Mouse (Mus musculus) heart, embryonic 16.5 days (tissue): Measurements from ENCODE around the gene Actn1. TPM values are rescaled to one million over a fixed set of nuclear protein-coding genes. Genes with fewer than 3 reads are reported as not detected.

ENCODE experiments used
- ATAC-seq: fragments of 200-750 bp; cut with Nextera tagmentation; replicated peaks from 2 replicates; pipeline ENCODE4 v1.8.0; 2017; ENCODE audit warnings: moderate number of reproducible peaks; ENCODE audit not compliant: insufficient read depth, low FRiP score; ENCODE audit errors: extremely low read depth
- H3K27ac ChIP-seq: fragments of 300-500 bp; sonication (generic); 2 replicates; pipeline ENCODE4 v1.5.1; 2014; ENCODE audit warnings: mild to moderate bottlenecking, low read length, control low read depth, moderate library complexity
- H3K27me3 ChIP-seq: fragments of 300-500 bp; sonication (generic); 2 replicates; pipeline ENCODE4 v1.6.1; 2014; ENCODE audit warnings: low read length, mixed read lengths; ENCODE audit not compliant: control insufficient read depth, insufficient read depth
- H3K36me3 ChIP-seq: fragments of 300-500 bp; sonication (generic); 2 replicates; pipeline ENCODE4 v1.6.1; 2014; ENCODE audit not compliant: control insufficient read depth, insufficient read depth
- H3K4me1 ChIP-seq: fragments of 300-500 bp; sonication (generic); 2 replicates; pipeline ENCODE4 v1.6.1; 2014; ENCODE audit warnings: low read length, mixed read lengths; ENCODE audit not compliant: control insufficient read depth, insufficient read depth
- H3K4me2 ChIP-seq: fragments of 300-500 bp; sonication (generic); 2 replicates; pipeline ENCODE4 v1.6.1; 2014; ENCODE audit warnings: low read depth, mild to moderate bottlenecking, control low read depth, low read length
- H3K4me3 ChIP-seq: fragments of 300-500 bp; sonication (generic); 2 replicates; pipeline ENCODE4 v1.5.1; 2014; ENCODE audit warnings: mild to moderate bottlenecking, control low read depth, low read length
- H3K9ac ChIP-seq: fragments of 300-500 bp; sonication (generic); 2 replicates; pipeline ENCODE4 v1.6.1; 2014; ENCODE audit warnings: low read length, control low read depth
- H3K9me3 ChIP-seq: fragments of 300-500 bp; sonication (generic); replicated peaks from 2 replicates; pipeline ENCODE4 v1.6.1; 2016; ENCODE audit warnings: low read length; ENCODE audit not compliant: control insufficient read depth
- WGBS: fragments of 180-500 bp; shearing (Covaris S2); extraction: QIAGEN DNeasy Blood & Tissue Kit; methylation state at CpG from one replicate; pipeline ENCODE4 v1.1.7; 2014; 5-methylcytosine and 5-hydroxymethylcytosine counted together
- polyA plus RNA-seq: library from polyadenylated mRNA; unstranded; fragments of >200 nt; fragmentation: Nextera tagmentation; extraction: Ambion mirVana; gene quantifications from 2 replicates; pipeline ENCODE4 v1.2.1, GENCODE M21; 2015

Gene Actn1
- polyA plus RNA-seq, 1 experiment from 2014 or later = 31.0 TPM

GRCm38 (mm10) chr12:80150624-80151023 lies 109.5 kb downstream of the Actn1 start:
- H3K27me3 ChIP-seq = no peaks in the 10 kb centered on the region
- H3K27ac ChIP-seq = no peak overlapping the region
- H3K9me3 ChIP-seq = peaks cover 5% of the 10 kb centered on the region; the same call in 1 of the 2 replicates
- ATAC-seq = no peak
- no peak overlapping the region; the same call in 1 of the 2 replicates for H3K9ac ChIP-seq
- peaks cover 2% of the 10 kb centered on the region for H3K4me1 ChIP-seq
- no peaks in the 10 kb centered on the region for H3K36me3 ChIP-seq
- peak overlapping the region; percentile 29 for H3K4me2 ChIP-seq
- WGBS = 32% methylated on average over 8 of the region's 8 CpGs
- peak overlapping the region; percentile 14; the same call in 1 of the 2 replicates for H3K4me3 ChIP-seq

DNA sequence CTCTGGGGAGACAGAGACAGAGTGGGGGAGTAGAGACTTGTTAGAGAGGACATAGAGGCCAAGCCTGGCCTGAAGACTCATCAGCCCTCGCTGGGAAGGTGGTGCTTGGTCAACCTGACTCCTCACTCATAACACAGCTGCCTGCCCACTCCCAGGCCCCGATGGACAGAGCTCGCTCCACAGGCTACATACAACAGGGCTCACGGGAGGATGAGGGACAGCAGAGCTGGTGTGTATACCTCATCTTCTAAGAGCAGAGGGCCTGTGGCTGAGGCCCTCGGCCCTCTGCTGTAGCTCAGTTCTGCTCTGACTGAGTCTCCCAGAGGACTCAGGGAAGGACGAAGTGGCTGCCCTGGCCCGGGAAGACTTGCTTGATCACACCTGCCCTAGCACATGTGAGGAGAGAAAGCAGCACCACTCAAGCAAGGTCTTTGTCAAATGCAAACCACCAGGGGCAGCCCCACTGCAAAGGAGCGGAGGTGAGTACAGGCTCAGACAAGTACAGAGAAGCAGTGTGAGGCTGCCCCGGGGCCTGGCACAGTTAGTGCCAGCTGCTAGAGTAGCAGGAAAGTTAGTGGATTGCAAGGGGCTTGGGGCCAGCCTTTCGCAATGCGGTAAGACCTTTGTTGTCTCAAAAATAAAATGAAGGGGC lies 112.5 kb downstream of the Actn1 start:
- peaks cover 2% of the 10 kb centered on the region for H3K4me1 ChIP-seq
- no peak for ATAC-seq
- no peak overlapping the region for H3K4me2 ChIP-seq
- H3K9me3 ChIP-seq = peaks cover 2% of the 10 kb centered on the region; the same call in 1 of the 2 replicates
- H3K27me3 ChIP-seq = no peaks in the 10 kb centered on the region
- no peak overlapping the region for H3K27ac ChIP-seq
- 82% methylated on average over 11 of the region's 11 CpGs for WGBS
- no peak overlapping the region for H3K9ac ChIP-seq
- no peak overlapping the region for H3K4me3 ChIP-seq
- no peaks in the 10 kb centered on the region for H3K36me3 ChIP-seq

DNA sequence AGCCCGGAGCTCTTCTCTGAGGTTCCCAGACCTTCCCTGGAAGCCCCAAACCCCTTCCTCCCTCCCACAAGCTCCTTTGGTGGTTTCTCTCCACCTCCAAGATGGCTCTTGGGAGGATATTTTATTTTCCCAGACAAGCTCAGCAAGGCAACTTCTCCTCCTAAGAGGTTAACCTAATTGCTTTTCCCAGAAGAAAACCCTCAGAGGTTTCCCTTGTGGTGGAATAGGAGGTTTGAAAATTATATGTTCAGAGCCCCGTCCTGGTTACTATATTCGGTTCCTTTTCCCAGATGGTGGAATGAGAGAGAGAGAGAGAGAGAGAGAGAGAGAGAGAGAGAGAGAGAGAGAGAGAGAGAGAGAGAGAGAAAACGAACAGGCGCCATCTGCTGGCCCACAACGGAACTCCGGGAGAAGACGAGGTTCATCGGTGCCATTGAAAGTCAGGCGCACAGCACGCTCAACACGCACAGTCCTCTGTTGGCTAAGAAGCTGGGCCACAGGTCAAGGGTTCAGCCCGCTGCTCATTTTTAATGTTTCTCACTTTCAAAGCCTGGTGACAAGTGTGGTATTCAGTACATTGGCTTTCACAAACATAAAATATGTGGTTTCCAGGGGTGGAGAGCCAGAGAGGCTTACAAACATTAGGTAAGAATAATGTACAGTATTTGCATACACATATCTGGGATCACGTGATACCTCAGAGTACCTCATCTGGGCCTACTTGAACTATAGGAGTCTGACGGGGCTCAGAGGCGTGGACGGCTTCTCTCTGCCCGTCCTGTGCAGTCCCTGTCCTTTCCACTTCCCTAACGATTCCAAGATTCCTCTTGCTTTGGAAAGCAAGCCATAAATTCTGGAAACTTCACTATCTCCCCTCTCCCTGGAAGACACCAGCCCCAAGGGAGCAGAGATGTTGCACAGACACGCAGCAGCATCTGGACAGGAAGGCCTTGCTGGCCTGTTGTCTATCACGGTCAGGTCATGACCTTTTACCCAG lies 113.6 kb downstream of the Actn1 start:
- H3K36me3 ChIP-seq = no peaks in the 10 kb centered on the region
- no peak overlapping the region for H3K9ac ChIP-seq
- H3K9me3 ChIP-seq = no peaks in the 10 kb centered on the region
- H3K27ac ChIP-seq = no peak overlapping the region
- peaks cover 2% of the 10 kb centered on the region for H3K4me1 ChIP-seq
- whole genome bisulfite sequencing = 42% methylated on average over 21 of the region's 21 CpGs
- H3K4me3 ChIP-seq = no peak overlapping the region
- no peaks in the 10 kb centered on the region for H3K27me3 ChIP-seq
- no peak overlapping the region for H3K4me2 ChIP-seq
- peak; percentile 39; the same call in 1 of the 2 replicates for ATAC-seq

DNA sequence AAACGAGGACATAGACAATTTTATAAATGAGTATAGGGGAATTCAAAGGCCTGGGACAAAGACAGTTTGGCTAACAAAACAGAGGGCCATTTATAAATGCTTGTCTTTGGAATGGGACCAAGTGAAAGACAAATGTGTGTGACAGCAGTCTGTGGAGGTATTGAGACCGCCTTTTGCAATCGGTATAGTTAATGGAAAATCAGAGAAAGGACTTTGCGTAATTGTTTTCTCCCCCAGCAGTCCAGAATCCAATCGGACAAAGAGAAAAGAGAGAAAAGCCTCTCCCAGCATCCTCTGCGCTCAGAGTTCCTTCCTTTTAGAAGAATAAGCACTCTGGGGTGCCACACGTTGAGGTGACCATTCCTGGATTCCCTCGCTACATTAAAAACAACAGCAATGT lies 114.8 kb downstream of the Actn1 start:
- WGBS = 78% methylated on average over 8 of the region's 8 CpGs
- Histone ChIP-seq H3K27ac (no peak overlapping the region), H3K4me3 (no peak overlapping the region), H3K36me3 (no peaks in the 10 kb centered on the region), H3K9ac (no peak overlapping the region), H3K4me1 (peaks cover 6% of the 10 kb centered on the region), H3K27me3 (no peaks in the 10 kb centered on the region; the same call in 1 of the 2 replicates), H3K4me2 (no peak overlapping the region), H3K9me3 (no peaks in the 10 kb centered on the region)
- no peak for ATAC-seq

- H3K4me3 ChIP-seq = no peak overlapping the region
- no peak overlapping the region for H3K27ac ChIP-seq
- no peaks in the 10 kb centered on the region for H3K36me3 ChIP-seq
- H3K27me3 ChIP-seq = no peaks in the 10 kb centered on the region; the same call in 1 of the 2 replicates
- no peak overlapping the region for H3K9ac ChIP-seq
- H3K9me3 ChIP-seq = no peaks in the 10 kb centered on the region
- no peak overlapping the region for H3K4me2 ChIP-seq
- WGBS = 75% methylated on average over 3 of the region's 3 CpGs
- peaks cover 6% of the 10 kb centered on the region for H3K4me1 ChIP-seq
- no peak for ATAC-seq
Observed at GRCm38 (mm10) chr12:80144846-80145245, 115.3 kb downstream of the Actn1 start.

- Histone ChIP-seq H3K4me3 (no peak overlapping the region), H3K4me2 (no peak overlapping the region), H3K9ac (no peak overlapping the region), H3K4me1 (peaks cover 15% of the 10 kb centered on the region), H3K9me3 (no peaks in the 10 kb centered on the region), H3K27ac (no peak overlapping the region), H3K27me3 (no peaks in the 10 kb centered on the region; the same call in 1 of the 2 replicates), H3K36me3 (no peaks in the 10 kb centered on the region)
- peak; percentile 54; the same call in 1 of the 2 replicates for ATAC-seq
- WGBS = 17% methylated on average over 7 of the region's 7 CpGs
Observed at GRCm38 (mm10) chr12:80141470-80141869, 118.7 kb downstream of the Actn1 start.

GRCm38 (mm10) chr12:80141011-80141410 lies 119.2 kb downstream of the Actn1 start:
- H3K27me3 ChIP-seq = no peaks in the 10 kb centered on the region; the same call in 1 of the 2 replicates

DNA sequence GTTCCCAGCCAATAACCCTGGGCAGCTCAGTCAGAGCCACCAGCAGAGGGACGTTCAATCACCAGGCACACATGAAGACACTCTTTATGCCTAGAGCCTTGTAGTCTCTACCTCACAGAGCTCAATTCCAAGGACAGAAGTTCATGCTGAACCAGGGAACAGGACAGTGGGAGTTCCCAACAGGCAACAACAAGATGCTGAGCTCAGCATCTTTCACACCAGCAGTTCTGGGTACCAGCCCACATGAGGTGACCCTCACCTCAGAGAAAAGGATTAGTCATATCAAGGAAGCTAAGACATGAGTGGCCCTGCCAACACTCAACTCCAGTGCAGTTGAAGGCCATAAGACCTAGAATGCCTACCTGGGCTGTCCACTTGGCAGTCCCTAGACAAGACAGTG lies 122.4 kb downstream of the Actn1 start:
- Histone ChIP-seq H3K27ac (no peak overlapping the region), H3K9ac (no peak overlapping the region)
- no peak for ATAC-seq

More at GRCm38 (mm10) chr12:80141011-80141410, 119.2 kb downstream of the Actn1 start:
- peaks cover 20% of the 10 kb centered on the region for H3K4me1 ChIP-seq
- H3K4me3 ChIP-seq = no peak overlapping the region
- no peak for ATAC-seq
- H3K9me3 ChIP-seq = no peaks in the 10 kb centered on the region
- WGBS = 69% methylated on average over 8 of the region's 8 CpGs
- H3K4me2 ChIP-seq = no peak overlapping the region
- no peaks in the 10 kb centered on the region for H3K36me3 ChIP-seq
- no peak overlapping the region for H3K27ac ChIP-seq
- no peak overlapping the region for H3K9ac ChIP-seq

More for the DNA sequence above, 122.4 kb downstream of the Actn1 start:
- Histone ChIP-seq H3K4me1 (peaks cover 27% of the 10 kb centered on the region), H3K27me3 (no peaks in the 10 kb centered on the region; the same call in 1 of the 2 replicates), H3K36me3 (no peaks in the 10 kb centered on the region), H3K4me2 (no peak overlapping the region), H3K4me3 (no peak overlapping the region), H3K9me3 (no peaks in the 10 kb centered on the region)
- 73% methylated on average over 1 of the region's 1 CpGs for WGBS
